Mouse (Mus musculus) midbrain, embryonic 12.5 days (tissue): ENCODE data around the gene Il17rd. TPM values are rescaled to one million over a fixed set of nuclear protein-coding genes. Genes with fewer than 3 reads are reported as not detected.
A peak's percentile ranks its signal among the peaks of the same experiment; 100 is the strongest.

ENCODE experiments used
- ATAC-seq: fragments of 200-750 bp; cut with Nextera tagmentation; 2 replicates; pipeline ENCODE4 v1.8.0; 2017; ENCODE audit warnings: low read depth, moderate TSS enrichment, moderate library complexity; ENCODE audit not compliant: low FRiP score
- H3K27ac ChIP-seq: fragments of 300-500 bp; sonication (generic); replicated peaks from 2 replicates; pipeline ENCODE4 v1.5.1; 2016; ENCODE audit warnings: mild to moderate bottlenecking
- H3K27me3 ChIP-seq: fragments of 300-500 bp; sonication (generic); 2 replicates; pipeline ENCODE4 v1.6.1; 2016; ENCODE audit warnings: mild to moderate bottlenecking
- H3K36me3 ChIP-seq: fragments of 300-500 bp; sonication (generic); 2 replicates; pipeline ENCODE4 v1.6.1; 2016
- H3K4me1 ChIP-seq: fragments of 300-500 bp; sonication (generic); 2 replicates; pipeline ENCODE4 v1.6.1; 2016
- H3K4me2 ChIP-seq: fragments of 300-500 bp; sonication (generic); replicated peaks from 2 replicates; pipeline ENCODE4 v1.6.1; 2016; ENCODE audit warnings: mild to moderate bottlenecking, moderate library complexity
- H3K4me3 ChIP-seq: fragments of 300-500 bp; sonication (generic); 2 replicates; pipeline ENCODE4 v1.5.1; 2016; ENCODE audit warnings: mild to moderate bottlenecking
- H3K9ac ChIP-seq: fragments of 300-500 bp; sonication (generic); replicated peaks from 2 replicates; pipeline ENCODE4 v1.6.1; 2016; ENCODE audit warnings: mild to moderate bottlenecking, moderate library complexity
- H3K9me3 ChIP-seq: fragments of 300-500 bp; sonication (generic); 2 replicates; pipeline ENCODE4 v1.6.1; 2016; ENCODE audit warnings: mild to moderate bottlenecking
- WGBS: fragments of 180-500 bp; shearing (Covaris S2); methylation state at CpG from one replicate; pipeline ENCODE4 v1.1.7; 2016; 5-methylcytosine and 5-hydroxymethylcytosine counted together
- polyA plus RNA-seq: library from polyadenylated mRNA; unstranded; fragments of >200 nt; fragmentation: Nextera tagmentation; extraction: Ambion mirVana; gene quantifications from 2 replicates; pipeline ENCODE4 v1.2.1, GENCODE M21; 2016

Il17rd gene
- polyA plus RNA-seq, 1 experiment from 2014 or later = 4.8 TPM

DNA sequence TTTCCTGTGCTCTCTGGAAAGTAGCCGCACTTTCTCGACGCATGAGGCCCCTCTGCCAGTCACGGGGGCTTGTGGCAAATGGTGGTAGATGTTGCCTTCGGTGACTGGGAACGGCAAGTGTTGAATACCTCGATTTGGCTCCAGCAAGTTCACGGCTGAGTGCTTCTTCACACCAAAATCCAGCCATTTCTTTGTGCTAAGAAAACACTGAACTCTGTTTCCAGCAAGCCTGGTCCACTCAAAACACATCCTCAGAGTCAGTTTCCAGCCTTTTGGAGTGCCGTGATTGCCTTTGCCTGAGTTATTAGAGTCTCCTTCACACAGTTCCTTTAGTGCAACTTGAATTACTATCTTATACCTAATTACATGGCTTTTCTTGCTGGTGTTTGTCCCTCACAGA lies 11.3 kb downstream of the Il17rd start:
- no peaks in the 10 kb centered on the region for H3K9me3 ChIP-seq
- no peak for ATAC-seq
- peaks cover 55% of the 10 kb centered on the region for H3K4me1 ChIP-seq
- 17% methylated on average over 9 of the region's 9 CpGs for WGBS
- H3K4me2 ChIP-seq = peak overlapping the region; percentile 9; the same call in 1 of the 2 replicates
- H3K4me3 ChIP-seq = no peak overlapping the region
- peak overlapping the region; percentile 75 for H3K27ac ChIP-seq
- H3K36me3 ChIP-seq = no peaks in the 10 kb centered on the region
- H3K27me3 ChIP-seq = peaks cover 46% of the 10 kb centered on the region
- no peak overlapping the region for H3K9ac ChIP-seq

DNA sequence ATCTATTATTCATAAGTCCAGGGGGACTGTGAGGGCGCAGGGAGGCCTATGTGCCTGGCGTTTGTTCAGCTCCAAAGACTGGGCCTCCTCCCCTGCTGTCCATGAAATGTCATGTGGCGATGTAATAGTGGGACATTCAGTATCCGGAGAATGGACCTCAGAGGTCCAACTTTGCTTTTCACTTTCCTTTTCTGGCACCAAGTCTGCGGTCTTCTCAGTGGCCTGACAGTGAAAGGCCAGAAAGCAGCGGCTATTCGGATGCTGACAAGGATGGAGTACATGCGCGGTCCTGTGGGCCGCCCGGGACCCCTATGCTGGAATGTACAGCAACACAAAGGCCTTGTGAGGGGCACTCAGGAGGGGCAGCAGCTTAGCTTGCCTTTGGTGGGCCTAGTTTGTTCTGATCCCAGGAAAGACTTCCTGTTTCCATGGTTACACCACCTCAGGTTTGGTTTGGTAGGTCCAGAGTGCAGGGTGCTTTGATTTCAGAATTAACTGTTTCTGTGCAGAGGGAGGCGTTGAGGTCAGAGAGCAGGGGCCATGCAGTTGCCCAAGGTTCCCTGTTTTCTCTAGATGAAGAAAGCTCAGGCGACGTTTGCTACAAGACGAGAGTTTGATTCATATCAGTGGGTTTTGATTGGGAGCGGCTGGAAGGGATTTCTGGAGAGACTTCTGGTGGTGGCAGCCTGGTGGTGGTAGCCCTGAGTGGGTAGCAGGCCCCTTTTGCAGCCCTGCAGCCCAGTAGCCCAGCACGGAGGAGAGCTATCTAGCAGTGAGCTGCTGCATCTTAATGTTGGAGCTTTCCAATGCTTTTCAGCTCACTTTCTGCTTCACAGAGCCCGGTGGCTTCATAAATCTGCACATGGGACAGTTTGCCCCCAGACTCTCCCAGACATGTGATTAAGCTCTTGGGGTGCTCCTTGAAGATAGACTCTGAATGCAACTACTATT lies 12.1 kb downstream of the Il17rd start:
- ATAC-seq = peak; percentile 78
- H3K4me3 ChIP-seq = no peak overlapping the region
- H3K9ac ChIP-seq = no peak overlapping the region
- WGBS = 8% methylated on average over 18 of the region's 18 CpGs
- peak overlapping the region; percentile 75 for H3K27ac ChIP-seq
- H3K27me3 ChIP-seq = peaks cover 46% of the 10 kb centered on the region
- peak overlapping the region; percentile 32 for H3K4me2 ChIP-seq
- peaks cover 51% of the 10 kb centered on the region for H3K4me1 ChIP-seq
- H3K36me3 ChIP-seq = no peaks in the 10 kb centered on the region
- no peaks in the 10 kb centered on the region for H3K9me3 ChIP-seq

DNA sequence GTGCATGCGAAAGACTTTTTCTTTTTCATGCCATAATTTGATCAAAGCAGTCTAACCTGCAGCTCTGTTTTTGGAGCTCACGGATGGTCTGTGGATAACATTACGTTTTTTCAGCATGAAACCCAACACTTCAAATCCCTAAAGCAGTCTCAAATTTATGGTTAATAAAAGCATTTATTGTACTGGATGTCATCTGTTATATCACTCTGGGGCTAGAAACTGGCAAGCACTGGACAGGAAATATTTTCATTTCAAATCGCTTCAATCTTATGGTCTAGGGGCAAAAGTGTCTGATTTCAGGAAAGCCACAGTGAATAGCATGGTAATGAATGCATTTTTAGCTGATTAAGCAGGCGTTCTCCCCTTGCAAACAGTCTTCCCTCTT lies 12.8 kb downstream of the Il17rd start:
- Histone ChIP-seq H3K27ac (peak overlapping the region; percentile 75), H3K4me3 (no peak overlapping the region), H3K36me3 (no peaks in the 10 kb centered on the region), H3K9ac (no peak overlapping the region), H3K9me3 (no peaks in the 10 kb centered on the region), H3K4me2 (peak overlapping the region; percentile 32), H3K27me3 (peaks cover 45% of the 10 kb centered on the region), H3K4me1 (peaks cover 46% of the 10 kb centered on the region)
- 29% methylated on average over 5 of the region's 5 CpGs for WGBS
- ATAC-seq = no peak

DNA sequence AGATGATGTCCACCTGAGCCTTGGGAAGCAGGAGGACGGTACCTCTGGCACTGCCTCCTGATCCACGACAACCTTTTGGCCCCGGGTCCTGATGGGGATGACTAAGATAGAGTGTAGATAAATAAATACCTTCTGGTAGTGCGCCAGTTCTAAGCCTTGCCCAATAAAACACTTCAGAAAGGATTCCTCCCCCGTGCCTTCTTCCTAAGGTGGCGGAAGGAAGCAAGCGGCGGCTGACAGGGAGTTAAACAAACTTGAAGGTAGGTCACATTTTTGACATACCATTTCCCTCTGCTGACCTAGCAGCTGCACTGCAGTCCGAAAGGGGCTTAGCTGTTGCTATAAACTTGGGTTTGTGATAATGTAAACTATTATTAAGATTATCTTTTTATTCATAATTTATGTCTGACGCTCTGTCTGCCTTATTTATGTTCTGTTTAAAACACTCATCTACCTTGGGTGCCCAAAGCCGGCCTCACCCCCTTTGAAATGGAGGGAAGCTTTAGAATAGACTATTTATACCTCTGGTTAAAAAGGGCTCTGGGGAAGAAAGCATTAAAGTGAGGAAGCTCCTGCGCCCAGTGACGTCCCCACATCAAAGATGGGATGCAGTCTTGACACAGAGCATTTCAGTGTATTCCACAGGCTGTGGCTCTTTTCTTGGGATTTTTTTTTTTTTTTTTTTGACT lies 19.9 kb downstream of the Il17rd start:
- H3K27me3 ChIP-seq = peaks cover 38% of the 10 kb centered on the region
- no peak overlapping the region for H3K9ac ChIP-seq
- H3K27ac ChIP-seq = no peak overlapping the region
- 0 out of 2 replicates have a peak, but pooled peaks cover 12% of the 10 kb centered on the region for H3K4me1 ChIP-seq
- no peaks in the 10 kb centered on the region for H3K36me3 ChIP-seq
- H3K4me3 ChIP-seq = no peak overlapping the region
- ATAC-seq = no peak
- H3K9me3 ChIP-seq = no peaks in the 10 kb centered on the region
- 51% methylated on average over 13 of the region's 13 CpGs for WGBS
- H3K4me2 ChIP-seq = no peak overlapping the region

DNA sequence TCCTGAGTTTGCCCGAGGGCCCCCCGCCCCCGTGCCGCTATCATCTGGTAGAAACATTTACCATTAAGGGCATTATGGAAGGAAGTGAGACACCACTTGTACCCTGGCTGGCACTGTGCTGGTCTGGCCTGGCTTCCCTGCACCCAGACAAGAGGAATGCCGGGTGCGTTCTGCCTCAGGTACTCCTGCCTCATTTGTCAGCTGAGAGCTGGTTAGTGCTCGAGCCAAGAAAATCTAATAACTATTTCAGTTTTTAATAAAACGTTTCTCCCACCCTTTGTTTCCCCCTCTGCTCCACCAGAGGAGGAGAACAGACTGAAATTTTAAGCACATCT lies 20.4 kb downstream of the Il17rd start:
- no peak overlapping the region for H3K27ac ChIP-seq
- 56% methylated on average over 8 of the region's 8 CpGs for WGBS
- H3K4me1 ChIP-seq = 0 out of 2 replicates have a peak, but pooled peaks cover 12% of the 10 kb centered on the region
- peaks cover 34% of the 10 kb centered on the region for H3K27me3 ChIP-seq
- H3K4me2 ChIP-seq = no peak overlapping the region
- no peaks in the 10 kb centered on the region for H3K9me3 ChIP-seq
- no peak overlapping the region for H3K4me3 ChIP-seq
- no peak for ATAC-seq
- H3K36me3 ChIP-seq = no peaks in the 10 kb centered on the region
- H3K9ac ChIP-seq = no peak overlapping the region

DNA sequence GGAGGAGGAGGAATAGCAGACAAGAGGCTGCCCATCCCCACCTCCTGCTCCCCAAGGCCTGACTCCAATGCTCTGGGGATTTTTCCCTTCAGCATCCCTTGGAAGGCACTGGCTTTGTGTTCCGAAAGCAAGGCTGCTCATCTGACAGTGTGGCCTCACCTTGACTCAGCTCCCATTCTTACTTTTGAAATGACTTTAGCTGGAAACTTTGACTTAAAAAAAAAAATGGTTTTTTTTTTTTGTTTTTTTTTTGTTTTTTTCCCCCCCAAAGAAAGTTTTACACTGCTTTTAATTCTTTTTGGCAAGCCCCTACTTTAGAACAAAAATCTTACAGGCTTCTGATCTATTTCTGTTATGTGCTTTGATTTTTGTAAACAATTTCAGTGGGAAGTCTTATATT lies 24.6 kb downstream of the Il17rd start:
- H3K36me3 ChIP-seq = no peaks in the 10 kb centered on the region
- ATAC-seq = no peak
- H3K27ac ChIP-seq = no peak overlapping the region
- 70% methylated on average over 1 of the region's 1 CpGs for WGBS
- no peaks in the 10 kb centered on the region for H3K9me3 ChIP-seq
- no peak overlapping the region for H3K4me3 ChIP-seq
- peaks cover 29% of the 10 kb centered on the region for H3K4me1 ChIP-seq
- H3K27me3 ChIP-seq = peaks cover 22% of the 10 kb centered on the region
- H3K4me2 ChIP-seq = no peak overlapping the region
- no peak overlapping the region for H3K9ac ChIP-seq

DNA sequence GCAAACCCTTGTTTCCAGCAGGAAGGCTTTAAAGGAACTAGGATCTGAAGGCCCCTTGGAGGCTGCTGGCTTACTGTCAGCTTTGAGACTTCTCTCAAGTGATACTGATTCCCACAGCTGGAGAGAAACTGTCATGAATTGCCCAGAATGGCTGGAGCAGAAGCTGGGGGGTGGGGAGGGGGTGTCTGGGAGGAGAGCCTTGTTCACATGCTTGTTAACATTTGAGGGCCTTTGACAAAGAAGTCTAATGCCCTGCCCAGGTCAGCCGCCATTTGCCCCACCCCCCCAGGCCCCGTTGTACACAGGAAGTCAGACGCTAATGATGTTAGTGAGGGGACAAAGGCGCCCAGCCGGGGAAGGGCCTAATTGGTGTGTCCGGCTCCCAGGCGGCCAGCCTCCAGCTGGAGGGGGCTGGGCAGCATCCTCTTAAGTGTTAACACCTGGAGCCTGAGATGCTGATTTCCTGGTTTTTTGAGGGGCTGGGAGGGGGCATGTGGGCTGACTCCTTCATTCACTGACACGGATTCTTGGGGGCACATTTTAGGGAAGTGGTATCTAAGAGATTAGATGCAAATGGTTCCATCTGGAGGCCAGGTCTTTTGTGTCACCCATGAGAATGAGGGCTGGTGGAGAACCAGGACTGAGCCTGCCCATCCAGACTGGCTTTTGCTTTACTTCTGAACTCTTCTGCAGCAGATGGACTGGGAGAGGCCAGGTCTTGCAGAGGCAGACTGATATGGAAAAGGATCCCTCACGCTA lies 27.6 kb downstream of the Il17rd start:
- 8% methylated on average over 9 of the region's 9 CpGs for WGBS
- H3K9ac ChIP-seq = 0 out of 2 replicates have a peak overlapping the region, but pooled peaks have one; percentile 11
- H3K4me3 ChIP-seq = no peak overlapping the region
- peaks cover 24% of the 10 kb centered on the region for H3K27me3 ChIP-seq
- peak; percentile 84 for ATAC-seq
- no peaks in the 10 kb centered on the region for H3K36me3 ChIP-seq
- H3K27ac ChIP-seq = peak overlapping the region; percentile 65
- H3K4me2 ChIP-seq = peak overlapping the region; percentile 31
- H3K9me3 ChIP-seq = no peaks in the 10 kb centered on the region
- H3K4me1 ChIP-seq = peaks cover 46% of the 10 kb centered on the region

DNA sequence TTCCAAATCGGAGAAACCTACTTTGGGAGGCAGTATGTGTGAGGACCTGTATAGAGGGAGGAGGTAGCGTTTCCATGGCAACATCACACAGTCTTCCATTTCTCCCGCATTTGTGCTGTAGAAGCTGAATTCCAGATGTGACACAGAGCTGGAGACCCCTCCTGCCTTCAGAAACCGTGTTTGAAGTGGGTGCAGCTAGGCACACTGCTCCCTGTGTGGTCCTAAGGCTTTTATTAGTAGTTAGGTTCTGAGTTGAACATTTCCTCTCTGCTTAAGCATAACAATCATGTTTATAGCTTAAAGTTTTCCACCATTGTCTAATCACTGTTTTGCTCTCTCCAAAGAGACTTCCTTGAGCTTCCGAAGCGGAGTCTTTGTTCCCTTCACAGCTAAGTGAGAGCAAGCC lies 29.1 kb downstream of the Il17rd start:
- no peak overlapping the region for H3K27ac ChIP-seq
- no peaks in the 10 kb centered on the region for H3K9me3 ChIP-seq
- no peak for ATAC-seq
- H3K4me2 ChIP-seq = no peak overlapping the region
- H3K36me3 ChIP-seq = no peaks in the 10 kb centered on the region
- H3K9ac ChIP-seq = no peak overlapping the region
- no peak overlapping the region for H3K4me3 ChIP-seq
- peaks cover 51% of the 10 kb centered on the region for H3K4me1 ChIP-seq
- peaks cover 31% of the 10 kb centered on the region for H3K27me3 ChIP-seq
- 12% methylated on average over 6 of the region's 6 CpGs for WGBS

DNA sequence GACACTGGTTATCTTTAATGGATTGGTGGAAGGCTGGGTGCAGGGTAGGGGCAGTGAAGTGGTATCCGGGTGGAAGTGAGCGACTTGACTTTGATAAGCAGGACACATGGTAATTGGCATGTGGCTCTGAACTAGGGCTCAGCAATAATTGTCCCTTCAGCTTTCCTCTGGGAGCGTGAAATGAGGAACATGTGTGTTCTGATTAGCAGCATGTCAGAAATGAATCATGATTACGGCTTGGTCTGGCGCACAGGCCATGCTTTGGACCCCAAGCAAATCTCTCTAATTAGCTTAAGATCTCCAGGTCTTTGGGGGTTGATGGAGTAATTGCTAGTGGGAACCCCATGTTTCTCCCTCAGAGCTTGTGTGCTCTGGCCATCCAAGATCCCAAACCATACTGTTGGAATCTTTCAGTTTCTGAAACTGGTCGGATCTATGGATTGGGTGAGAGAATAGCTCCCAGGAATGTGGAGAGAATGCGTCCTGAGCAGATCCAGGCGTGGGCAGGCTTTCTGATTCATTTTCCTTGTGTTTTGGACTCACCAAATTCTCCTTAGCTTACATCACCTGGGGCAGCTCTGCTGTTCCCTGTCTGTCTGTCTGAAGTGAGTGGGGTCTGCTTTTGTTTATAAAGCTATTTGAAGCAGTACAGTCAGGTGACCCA lies 30.8 kb downstream of the Il17rd start:
- Histone ChIP-seq H3K4me2 (no peak overlapping the region), H3K27me3 (peaks cover 40% of the 10 kb centered on the region), H3K36me3 (no peaks in the 10 kb centered on the region), H3K4me3 (no peak overlapping the region), H3K4me1 (peaks cover 56% of the 10 kb centered on the region), H3K27ac (peak overlapping the region; percentile 20; the same call in 1 of the 2 replicates), H3K9me3 (no peaks in the 10 kb centered on the region), H3K9ac (no peak overlapping the region)
- ATAC-seq = no peak
- 53% methylated on average over 8 of the region's 8 CpGs for WGBS

DNA sequence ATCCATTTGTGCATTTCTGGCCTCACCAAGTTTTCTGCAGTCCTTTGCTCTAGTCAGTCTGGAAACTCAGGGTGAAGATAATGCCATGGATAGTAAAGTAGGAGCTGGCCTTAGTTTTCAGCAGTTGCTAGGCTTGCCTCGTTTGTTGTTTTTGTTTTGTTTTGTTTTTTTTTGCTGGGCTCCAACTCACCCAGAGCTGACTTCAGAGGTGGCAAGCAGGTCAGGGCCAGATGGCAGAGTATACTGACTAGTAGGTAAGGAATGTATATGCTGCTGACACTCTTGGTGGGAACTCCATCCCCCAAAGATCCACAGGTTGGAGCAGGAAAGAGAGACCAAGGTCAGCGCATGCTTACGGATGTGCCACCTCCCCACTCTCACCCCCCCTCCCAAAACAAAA lies 31.4 kb downstream of the Il17rd start:
- peaks cover 58% of the 10 kb centered on the region for H3K4me1 ChIP-seq
- ATAC-seq = no peak
- WGBS = 52% methylated on average over 3 of the region's 3 CpGs

DNA sequence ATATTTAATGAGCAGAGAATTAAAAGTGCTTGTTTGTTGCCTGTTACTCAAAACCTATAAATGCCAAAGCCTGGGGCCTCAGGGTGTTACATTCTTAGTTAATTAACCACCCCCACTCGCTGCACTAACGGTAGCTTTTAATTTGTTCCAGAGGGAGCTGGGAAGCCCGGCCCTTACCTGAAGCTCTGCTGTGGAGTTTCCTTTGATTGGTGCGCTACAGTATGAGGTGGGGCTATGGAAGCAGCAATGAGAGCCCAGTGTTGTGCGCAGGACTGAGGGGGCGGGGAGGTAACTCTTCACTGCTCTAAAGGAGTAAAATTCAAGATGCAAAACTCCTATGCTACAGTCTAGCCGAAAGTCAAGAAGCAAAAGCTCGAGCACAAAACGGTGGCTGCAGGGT lies 32.0 kb downstream of the Il17rd start:
- no peak for ATAC-seq
- no peaks in the 10 kb centered on the region for H3K9me3 ChIP-seq
- peaks cover 43% of the 10 kb centered on the region for H3K27me3 ChIP-seq
- H3K4me3 ChIP-seq = no peak overlapping the region
- H3K4me2 ChIP-seq = no peak overlapping the region
- 27% methylated on average over 9 of the region's 9 CpGs for WGBS
- H3K9ac ChIP-seq = no peak overlapping the region
- H3K27ac ChIP-seq = no peak overlapping the region
- H3K4me1 ChIP-seq = peaks cover 57% of the 10 kb centered on the region
- H3K36me3 ChIP-seq = no peaks in the 10 kb centered on the region

More for the DNA sequence above, 31.4 kb downstream of the Il17rd start:
- Histone ChIP-seq H3K9ac (no peak overlapping the region), H3K9me3 (no peaks in the 10 kb centered on the region), H3K4me3 (no peak overlapping the region), H3K27ac (no peak overlapping the region; the same call in 1 of the 2 replicates), H3K27me3 (peaks cover 43% of the 10 kb centered on the region), H3K36me3 (no peaks in the 10 kb centered on the region), H3K4me2 (no peak overlapping the region)
